Mouse (Mus musculus): ENCODE measurements around the gene Fem1a.
"Not testable (repeated sequence)": the region's sequence is repeated elsewhere in the genome, so short reads cannot be mapped to it uniquely, and the experiment has no call there.

The Fem1a gene

GRCm38 (mm10) chr17:56255863-56256238, 759 bp upstream of the Fem1a start:
- peak; percentile 100 for DNase-seq

- DNase-seq = no peak
Observed at GRCm38 (mm10) chr17:56257181-56257894, 728 bp downstream of the Fem1a start.

- DNase-seq = not testable (repeated sequence)
Observed at GRCm38 (mm10) chr17:56258269-56258668, 1.7 kb downstream of the Fem1a start.

GRCm38 (mm10) chr17:56258812-56259211, 2.2 kb downstream of the Fem1a start:
- not testable (repeated sequence) for DNase-seq

GRCm38 (mm10) chr17:56259301-56260037, 2.9 kb downstream of the Fem1a start:
- no peak for DNase-seq

GRCm38 (mm10) chr17:56261166-56261565, 4.6 kb downstream of the Fem1a start:
- DNase-seq = no peak

GRCm38 (mm10) chr17:56262645-56263094, 6.1 kb downstream of the Fem1a start:
- no peak for DNase-seq

GRCm38 (mm10) chr17:56264020-56264419, 7.4 kb downstream of the Fem1a start:
- peak; percentile 83 for DNase-seq

GRCm38 (mm10) chr17:56265011-56265410, 8.4 kb downstream of the Fem1a start:
- DNase-seq = no peak

GRCm38 (mm10) chr17:56265869-56266268, 9.3 kb downstream of the Fem1a start:
- no peak for DNase-seq

- no peak for DNase-seq
Observed at GRCm38 (mm10) chr17:56266271-56266670, 9.7 kb downstream of the Fem1a start.

GRCm38 (mm10) chr17:56269153-56269630, 12.6 kb downstream of the Fem1a start:
- no peak for DNase-seq

- no peak for DNase-seq
Observed at GRCm38 (mm10) chr17:56269741-56270140, 13.1 kb downstream of the Fem1a start.

- no peak for DNase-seq
Observed at GRCm38 (mm10) chr17:56271609-56272253, 15.1 kb downstream of the Fem1a start.

GRCm38 (mm10) chr17:56272644-56273043, 16.0 kb downstream of the Fem1a start:
- no peak for DNase-seq

GRCm38 (mm10) chr17:56273482-56273881, 16.9 kb downstream of the Fem1a start:
- no peak for DNase-seq

- DNase-seq = no peak
Observed at GRCm38 (mm10) chr17:56273986-56274385, 17.4 kb downstream of the Fem1a start.

GRCm38 (mm10) chr17:56275842-56276480, 19.4 kb downstream of the Fem1a start:
- no peak for DNase-seq

GRCm38 (mm10) chr17:56276643-56277566, 20.3 kb downstream of the Fem1a start, which contains the start of gene Ticam1:
TSS of gene Ticam1 (minus strand) at chr17:56276786.
- DNase-seq = peak; percentile 58

- DNase-seq = no peak
Observed at GRCm38 (mm10) chr17:56277567-56277893, 20.9 kb downstream of the Fem1a start.

GRCm38 (mm10) chr17:56278340-56278739, 21.7 kb downstream of the Fem1a start:
- no peak for DNase-seq

Measured in right cerebral cortex, postnatal 14 days (tissue).